Mouse (Mus musculus): ENCODE data around the gene Pced1b. TPM values are rescaled to one million over a fixed set of nuclear protein-coding genes. Genes with fewer than 3 reads are reported as not detected.

Gene Pced1b
- polyA plus RNA-seq (2012; rRNA removed), result 4.7 and 4.9 TPM in 2 replicates

GRCm38 (mm10) chr15:97246911-97247790 lies at the start of gene Pced1b, which contains the start of gene Amigo2:
Gene Pced1b, plus strand, starts transcription at chr15:97247107.
Gene Amigo2, minus strand, starts transcription at chr15:97247287.

Other genes starting within 250 kb of the Pced1b start
- 124 and 184 TPM in 2 replicates for gene Slc38a4, start 191.2 kb upstream of the Pced1b start, polyA plus RNA-seq (2012; rRNA removed)
- gene Amigo2, start 180 bp downstream of the Pced1b start, polyA plus RNA-seq (2012; rRNA removed), result 0.51 and 0.60 TPM in 2 replicates

Measured in liver, embryonic 18 days (tissue).